Mouse (Mus musculus) intestine, postnatal 0 days (tissue): ENCODE measurements around the gene Hpse. TPM values are rescaled to one million over a fixed set of nuclear protein-coding genes. Genes with fewer than 3 reads are reported as not detected.

Source experiments
- ATAC-seq: fragments of 200-750 bp; cut with Nextera tagmentation; 2 replicates; pipeline ENCODE4 v1.8.0; 2017; ENCODE audit warnings: mild to moderate bottlenecking, moderate TSS enrichment, moderate library complexity
- H3K27ac ChIP-seq: fragments of 300-500 bp; sonication (generic); 2 replicates; pipeline ENCODE4 v1.5.1; 2014; ENCODE audit warnings: mild to moderate bottlenecking, low read depth, low read length, moderate library complexity
- H3K27me3 ChIP-seq: fragments of 300-500 bp; sonication (generic); replicated peaks from 2 replicates; pipeline ENCODE4 v1.6.1; 2014; ENCODE audit warnings: low read length, mixed read lengths; ENCODE audit not compliant: control insufficient read depth, insufficient read depth
- H3K36me3 ChIP-seq: fragments of 300-500 bp; sonication (generic); 2 replicates; pipeline ENCODE4 v1.6.1; 2014; ENCODE audit warnings: mild to moderate bottlenecking, moderate library complexity; ENCODE audit not compliant: control insufficient read depth, insufficient read depth
- H3K4me1 ChIP-seq: fragments of 300-500 bp; sonication (generic); replicated peaks from 2 replicates; pipeline ENCODE4 v1.6.1; 2014; ENCODE audit warnings: antibody characterized with exemption, low read length, mixed read lengths; ENCODE audit not compliant: control insufficient read depth, insufficient read depth
- H3K4me2 ChIP-seq: fragments of 300-500 bp; sonication (generic); replicated peaks from 2 replicates; pipeline ENCODE4 v1.6.1; 2014; ENCODE audit warnings: low read depth, mild to moderate bottlenecking, moderate library complexity
- H3K4me3 ChIP-seq: fragments of 300-500 bp; sonication (generic); 2 replicates; pipeline ENCODE4 v1.5.1; 2014; ENCODE audit warnings: low read depth, low read length
- H3K9ac ChIP-seq: fragments of 300-500 bp; sonication (generic); 2 replicates; pipeline ENCODE4 v1.6.1; 2014; ENCODE audit warnings: mild to moderate bottlenecking, low read depth, low read length
- H3K9me3 ChIP-seq: fragments of 300-500 bp; sonication (generic); 2 replicates; pipeline ENCODE4 v1.6.1; 2016; ENCODE audit warnings: mixed run types; ENCODE audit not compliant: control insufficient read depth
- CTCF ChIP-seq: sonication (generic); IDR thresholded peaks from 2 replicates; pipeline ENCODE4 v1.5.1; 2016; ENCODE audit warnings: low read depth, mild to moderate bottlenecking, control low read depth, antibody characterized with exemption, moderate library complexity
- WGBS: fragments of 180-500 bp; shearing (Covaris S2); extraction: QIAGEN DNeasy Blood & Tissue Kit; methylation state at CpG from one replicate; pipeline ENCODE4 v1.1.7; 2014; 5-methylcytosine and 5-hydroxymethylcytosine counted together
- polyA plus RNA-seq: library from polyadenylated mRNA; unstranded; fragments of >200 nt; fragmentation: Nextera tagmentation; extraction: Ambion mirVana; gene quantifications from 2 replicates; pipeline ENCODE4 v1.2.1, GENCODE M21; 2015

Gene Hpse
- polyA plus RNA-seq, 1 experiment from 2014 or later = 0.82 TPM

- H3K27ac ChIP-seq = no peak overlapping the region
- no peaks in the 10 kb centered on the region for H3K4me1 ChIP-seq
- no peak for ATAC-seq
- no peaks in the 10 kb centered on the region for H3K9me3 ChIP-seq
- H3K4me2 ChIP-seq = no peak overlapping the region
- WGBS = 79% methylated on average over 13 of the region's 13 CpGs
- H3K27me3 ChIP-seq = no peaks in the 10 kb centered on the region
- no peak overlapping the region for H3K4me3 ChIP-seq
- no peak for TF ChIP-seq CTCF
- H3K9ac ChIP-seq = no peak overlapping the region
- H3K36me3 ChIP-seq = no peaks in the 10 kb centered on the region
Measured at GRCm38 (mm10) chr5:100700861-100701620, 18.5 kb downstream of the Hpse start.

- no peaks in the 10 kb centered on the region for H3K27me3 ChIP-seq
- TF ChIP-seq CTCF = no peak
- no peak overlapping the region for H3K4me2 ChIP-seq
- H3K27ac ChIP-seq = no peak overlapping the region
- no peaks in the 10 kb centered on the region for H3K36me3 ChIP-seq
- no peaks in the 10 kb centered on the region for H3K4me1 ChIP-seq
- H3K4me3 ChIP-seq = no peak overlapping the region
- H3K9ac ChIP-seq = no peak overlapping the region
- 63% methylated on average over 2 of the region's 2 CpGs for WGBS
- no peak for ATAC-seq
- no peaks in the 10 kb centered on the region for H3K9me3 ChIP-seq
Measured at GRCm38 (mm10) chr5:100697886-100698285, 21.6 kb downstream of the Hpse start.

- Histone ChIP-seq H3K4me3 (no peak overlapping the region), H3K9me3 (no peaks in the 10 kb centered on the region), H3K27ac (no peak overlapping the region), H3K9ac (no peak overlapping the region), H3K36me3 (no peaks in the 10 kb centered on the region), H3K4me1 (no peaks in the 10 kb centered on the region), H3K4me2 (no peak overlapping the region), H3K27me3 (no peaks in the 10 kb centered on the region)
- 68% methylated on average over 2 of the region's 2 CpGs for WGBS
- TF ChIP-seq CTCF = no peak
- ATAC-seq = no peak
Measured at GRCm38 (mm10) chr5:100697398-100697797, 22.1 kb downstream of the Hpse start.

GRCm38 (mm10) chr5:100685631-100686030 lies 33.9 kb downstream of the Hpse start:
- H3K9ac ChIP-seq = no peak overlapping the region
- WGBS = 75% methylated on average over 4 of the region's 4 CpGs

GRCm38 (mm10) chr5:100680542-100680933 lies 39.0 kb downstream of the Hpse start:
- ATAC-seq = no peak
- no peak overlapping the region for H3K9ac ChIP-seq
- H3K27ac ChIP-seq = no peak overlapping the region
- no peaks in the 10 kb centered on the region for H3K4me1 ChIP-seq
- no peak overlapping the region for H3K4me3 ChIP-seq
- H3K4me2 ChIP-seq = no peak overlapping the region
- H3K9me3 ChIP-seq = no peaks in the 10 kb centered on the region
- WGBS = 79% methylated on average over 6 of the region's 6 CpGs
- H3K36me3 ChIP-seq = no peaks in the 10 kb centered on the region
- TF ChIP-seq CTCF = no peak
- H3K27me3 ChIP-seq = no peaks in the 10 kb centered on the region

More at GRCm38 (mm10) chr5:100685631-100686030, 33.9 kb downstream of the Hpse start:
- H3K9me3 ChIP-seq = no peaks in the 10 kb centered on the region
- no peak overlapping the region for H3K4me2 ChIP-seq
- no peak overlapping the region for H3K4me3 ChIP-seq
- H3K27me3 ChIP-seq = no peaks in the 10 kb centered on the region
- peak; percentile 42 for TF ChIP-seq CTCF
- no peak for ATAC-seq
- H3K27ac ChIP-seq = no peak overlapping the region
- no peaks in the 10 kb centered on the region for H3K4me1 ChIP-seq
- no peaks in the 10 kb centered on the region for H3K36me3 ChIP-seq

GRCm38 (mm10) chr5:100679911-100680541 lies 39.5 kb downstream of the Hpse start:
- no peak overlapping the region for H3K27ac ChIP-seq
- no peaks in the 10 kb centered on the region for H3K36me3 ChIP-seq
- no peak for TF ChIP-seq CTCF
- no peaks in the 10 kb centered on the region for H3K4me1 ChIP-seq
- no peak for ATAC-seq
- no peaks in the 10 kb centered on the region for H3K9me3 ChIP-seq
- H3K27me3 ChIP-seq = no peaks in the 10 kb centered on the region
- no peak overlapping the region for H3K4me3 ChIP-seq
- no peak overlapping the region for H3K4me2 ChIP-seq
- 76% methylated on average over 18 of the region's 18 CpGs for WGBS
- no peak overlapping the region for H3K9ac ChIP-seq
